In genomic region chr11:119203423-119203822, GRCm38 (mm10) we compare ENCODE assay signal across 8 mouse cellular contexts. TPM values are rescaled to one million over a fixed set of nuclear protein-coding genes. Genes with fewer than 3 reads are reported as not detected.
DNase-seq lines count a peak whose midpoint lies in the region; ATAC-seq and TF ChIP-seq lines count a peak whose summit lies in the region.

No protein-coding gene starts in this region.

- TF ChIP-seq CTCF in C2C12 (IDR thresholded peaks at IDR 0.05; ENCODE audit: control insufficient read depth, insufficient read depth, insufficient read length), result peak; percentile 78
- peak; percentile 79 for TF ChIP-seq CTCF in bone marrow, adult 2 months (IDR thresholded peaks at IDR 0.05; ENCODE audit: control insufficient read depth, insufficient read depth, low read length)
- peak; percentile 96 for TF ChIP-seq CTCF in liver, embryonic 14.5 days (IDR thresholded peaks at IDR 0.05; ENCODE audit: low read depth)

- H3K9me3 ChIP-seq in heart, embryonic 12.5 days (replicated peaks), result no peaks in the 10 kb centered on the region
- H3K9me3 ChIP-seq in liver, embryonic 14.5 days (ENCODE audit: control insufficient read depth, low read length), result no peaks in the 10 kb centered on the region

- no peaks in the 10 kb centered on the region for H3K79me3 ChIP-seq in C2C12 (ENCODE audit: low read depth)

- no peak for ATAC-seq in heart, embryonic 12.5 days (ENCODE audit: insufficient number of reproducible peaks, low FRiP score)
- ATAC-seq in liver, embryonic 14.5 days (ENCODE audit: insufficient read depth), result no peak

- H3K79me2 ChIP-seq in C2C12 (ENCODE audit: control insufficient read depth, insufficient read depth), result no peaks in the 10 kb centered on the region

- H3K4me1 ChIP-seq in heart, embryonic 12.5 days (replicated peaks), result no peaks in the 10 kb centered on the region; the same call in 1 of the 2 replicates
- no peaks in the 10 kb centered on the region for H3K4me1 ChIP-seq in bone marrow, adult 2 months (ENCODE audit: control insufficient read depth, insufficient read depth, low read length)
- no peaks in the 10 kb centered on the region for H3K4me1 ChIP-seq in liver, embryonic 14.5 days (replicated peaks; ENCODE audit: control insufficient read depth in 2 of 2, insufficient read depth in 2 of 2, low read length in 1 of 2)

- no peak overlapping the region for H3ac ChIP-seq in C2C12 (ENCODE audit: control insufficient read depth, insufficient read length, low read depth)

- H3K9ac ChIP-seq in heart, embryonic 12.5 days, result no peak overlapping the region
- no peak overlapping the region for H3K9ac ChIP-seq in liver, embryonic 14.5 days (replicated peaks)

- WGBS in heart, embryonic 12.5 days, result 46% methylated on average over 5 of the region's 5 CpGs
- 49% methylated on average over 5 of the region's 5 CpGs for WGBS in bone marrow, adult 2 months
- 39% methylated on average over 5 of the region's 5 CpGs for WGBS in liver, embryonic 14.5 days (ENCODE audit: insufficient replicate concordance)

- intact Hi-C loops in heart, postnatal 14 days (cut with DNase I), result loop anchor here (5.0 kb wide), 1 partner anchor 34 kb away; no protein-coding TSS in a partner anchor

- H3K4me2 ChIP-seq in heart, embryonic 12.5 days, result no peak overlapping the region
- H3K4me2 ChIP-seq in liver, embryonic 14.5 days (ENCODE audit: low read depth), result no peak overlapping the region

- TF ChIP-seq EP300 in liver, embryonic 14.5 days (IDR thresholded peaks at IDR 0.05; ENCODE audit: low read depth), result no peak

- H3K27me3 ChIP-seq in heart, embryonic 12.5 days (replicated peaks), result no peaks in the 10 kb centered on the region
- no peaks in the 10 kb centered on the region for H3K27me3 ChIP-seq in C2C12 (ENCODE audit: control insufficient read depth, insufficient read depth, insufficient read length)
- no peaks in the 10 kb centered on the region for H3K27me3 ChIP-seq in liver, embryonic 14.5 days (ENCODE audit: control insufficient read depth, insufficient read depth, low read length)

- DNase-seq in heart, postnatal 14 days, result peak; percentile 51 to 68
- DNase-seq in liver, embryonic 14.5 days (ENCODE audit: low read depth in 3 of 3, low spot score in 3 of 3), result no peak
- DNase-seq in thymus, postnatal 14 days, result peak; percentile 43
- DNase-seq in spleen, postnatal 36 days (ENCODE audit: low spot score in 2 of 2), result no peak
- no peak for DNase-seq in ovary, postnatal 10 days (ENCODE audit: low spot score)

- H3K4me3 ChIP-seq in heart, embryonic 12.5 days, result no peak overlapping the region
- H3K4me3 ChIP-seq in C2C12 (ENCODE audit: insufficient read depth, poor library complexity, severe bottlenecking), result no peak overlapping the region
- no peak overlapping the region for H3K4me3 ChIP-seq in bone marrow, adult 2 months (replicated peaks; ENCODE audit: control insufficient read depth, low read depth, low read length)
- no peak overlapping the region for H3K4me3 ChIP-seq in liver, embryonic 14.5 days (ENCODE audit: insufficient read depth in 1 of 2, low read depth in 2 of 2, low read length in 2 of 2)

- H3K36me3 ChIP-seq in heart, embryonic 12.5 days, result peaks cover 21% of the 10 kb centered on the region
- no peaks in the 10 kb centered on the region for H3K36me3 ChIP-seq in C2C12 (ENCODE audit: control insufficient read depth, insufficient read depth)
- no peaks in the 10 kb centered on the region for H3K36me3 ChIP-seq in liver, embryonic 14.5 days (replicated peaks; ENCODE audit: control insufficient read depth, insufficient read depth, low read depth)

- H3K27ac ChIP-seq in heart, embryonic 12.5 days (ENCODE audit: poor library complexity, severe bottlenecking), result no peak overlapping the region
- H3K27ac ChIP-seq in bone marrow, adult 2 months (ENCODE audit: control insufficient read depth, insufficient read depth, low read depth, low read length, poor library complexity), result no peak overlapping the region
- H3K27ac ChIP-seq in liver, embryonic 14.5 days, result no peak overlapping the region

- TF ChIP-seq POLR2A in bone marrow, adult 2 months (IDR thresholded peaks at IDR 0.05; ENCODE audit: borderline replicate concordance, control insufficient read depth, low read depth, low read length), result no peak

TF ChIP-seq in C2C12, 6 proteins besides CTCF, POLR2A, EP300 and RAD21:
- TF ChIP-seq USF1 (IDR thresholded peaks at IDR 0.05; ENCODE audit: low read depth) (no peak), MAX (IDR thresholded peaks at IDR 0.05) (no peak), MYOG (IDR thresholded peaks at IDR 0.05; ENCODE audit: control insufficient read depth, extremely low read depth, insufficient read length) (no peak), MYOD1 (IDR thresholded peaks at IDR 0.05; ENCODE audit: control insufficient read depth, insufficient read length, low read depth) (no peak), FOSL1 (IDR thresholded peaks at IDR 0.05; ENCODE audit: insufficient read depth, low read length, poor library complexity, severe bottlenecking) (no peak), CEBPB (IDR thresholded peaks at IDR 0.05; ENCODE audit: low read depth) (no peak)

RNA-seq across cellular contexts. Expression of gene Tbc1d16, which starts 24.9 kb away (rescaled TPM):
- total RNA-seq in heart, postnatal 14 days (2021), result 10 to 100 TPM; 68.5 to 68.7 TPM
- polyA plus RNA-seq in heart, embryonic 12.5 days (2016; fragmentation: Nextera tagmentation; extraction: Ambion mirVana), result 7.4 and 7.5 TPM in 2 replicates
- 4.9 TPM for polyA plus RNA-seq in C2C12 (2012; fragmentation: generic; extraction: Trizol)
- polyA plus RNA-seq in bone marrow, adult 2 months (2011; ENCODE audit: insufficient read depth, insufficient read length, low replicate concordance, missing spikeins), result 0.74 and 1.2 TPM in 2 replicates
- polyA plus RNA-seq in liver, embryonic 14.5 days (2012; rRNA removed), result 0.92 and 1.0 TPM in 2 replicates
- polyA plus RNA-seq in liver, embryonic 14.5 days (2014; fragmentation: Nextera tagmentation; extraction: Ambion mirVana), result 0.58 and 0.76 TPM in 2 replicates

RNA-seq across cellular contexts. Expression of gene Ccdc40, which starts 24.9 kb away (rescaled TPM):
- total RNA-seq in heart, postnatal 14 days (2021), result under 1 TPM; 0.15 to 0.31 TPM
- polyA plus RNA-seq in heart, embryonic 12.5 days (2016; fragmentation: Nextera tagmentation; extraction: Ambion mirVana), result 3.1 and 3.7 TPM in 2 replicates
- 0.12 TPM for polyA plus RNA-seq in C2C12 (2012; fragmentation: generic; extraction: Trizol)
- polyA plus RNA-seq in bone marrow, adult 2 months (2011; ENCODE audit: insufficient read depth, insufficient read length, low replicate concordance, missing spikeins), result 0.90 TPM in 1 of 2 replicates, not detected in the other
- polyA plus RNA-seq in liver, embryonic 14.5 days (2012; rRNA removed), result 0.42 and 0.59 TPM in 2 replicates
- 0.29 and 0.42 TPM in 2 replicates for polyA plus RNA-seq in liver, embryonic 14.5 days (2014; fragmentation: Nextera tagmentation; extraction: Ambion mirVana)

Comparison
In these comparisons a context has a peak if more than half of its experiments do, and no peak if none do; other contexts are left out.
1. DNase-seq: peak in heart, postnatal 14 days (2 of 2) and thymus, postnatal 14 days (single experiment); none in liver, embryonic 14.5 days (0 of 3), spleen, postnatal 36 days (0 of 2) and ovary, postnatal 10 days (single experiment).
2. Peak in every context shown above with its lines, with median percentiles within 50 percentile points of each other: CTCF ChIP-seq.